Comparison of ENCODE assay signal across 26 mouse cellular contexts in the genomic region with DNA sequence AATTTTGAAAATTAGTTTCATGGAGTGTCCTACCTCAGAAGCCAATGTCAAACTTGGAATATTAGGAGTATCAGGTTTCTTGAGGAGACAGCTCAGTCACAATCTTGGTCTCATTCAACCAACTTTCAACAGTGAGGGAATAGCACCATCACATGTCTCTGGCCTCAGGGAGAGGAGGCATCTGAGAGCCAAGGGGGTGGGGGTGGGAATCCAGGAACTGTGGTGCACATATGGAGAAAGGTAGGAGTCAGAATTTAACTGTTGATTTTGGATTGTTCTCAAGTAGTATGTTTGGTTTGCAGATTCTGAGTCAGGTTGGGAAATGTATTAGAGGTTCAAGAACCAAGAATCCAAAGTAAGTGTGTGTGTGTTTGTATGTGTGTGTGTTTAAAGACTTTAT. TPM values are rescaled to one million over a fixed set of nuclear protein-coding genes. Genes with fewer than 3 reads are reported as not detected.
"Had no signal": no experiment of that assay in that cellular context is flagged by ENCODE, and none has a peak within 500 bp of the region (broad histone marks: within the 10 kb centered on the region; RNA-seq: fewer than 3 reads in every experiment).

No protein-coding gene starts in this region.

- ATAC-seq: liver, postnatal 0 days; lung, postnatal 0 days; midbrain, embryonic 13.5 days; midbrain, embryonic 15.5 days had no signal

- H3K9ac ChIP-seq: liver, postnatal 0 days; lung, embryonic 15.5 days; midbrain, embryonic 13.5 days; midbrain, embryonic 15.5 days; neural tube, embryonic 12.5 days had no signal

- H3K36me3 ChIP-seq: lung, embryonic 15.5 days; midbrain, embryonic 13.5 days; midbrain, embryonic 15.5 days; neural tube, embryonic 12.5 days had no signal

- DNase-seq: liver, postnatal 0 days; lung, adult 2 months; lung, postnatal 14 days; lung, postnatal 36 days; retina, postnatal 1 day; right cerebral cortex, adult 18-20 months; right cerebral cortex, postnatal 25 days; right cerebral cortex, postnatal 4 days; spleen, adult 18-20 months; thymus, adult 18-20 months; thymus, postnatal 14 days; thymus, postnatal 36 days had no signal

- H3K9me3 ChIP-seq: lung, embryonic 15.5 days; midbrain, embryonic 13.5 days; midbrain, embryonic 15.5 days; neural tube, embryonic 12.5 days had no signal

- H3K27ac ChIP-seq: lung, embryonic 15.5 days; macrophage; midbrain, embryonic 13.5 days; midbrain, embryonic 15.5 days; neural tube, embryonic 12.5 days had no signal

- H3K4me3 ChIP-seq: lung, embryonic 15.5 days; megakaryocyte, embryonic 14.5 days; midbrain, embryonic 13.5 days; midbrain, embryonic 15.5 days; neural tube, embryonic 12.5 days had no signal

RNA-seq across cellular contexts. Expression of a gene that starts 0.7 kb away (rescaled TPM):
- polyA plus RNA-seq: lung, adult 2 months; lung, postnatal 0 days; macrophage; midbrain, embryonic 11.5 days; midbrain, embryonic 13.5 days; midbrain, embryonic 15.5 days; midbrain, postnatal 0 days; neural tube, embryonic 12.5 days; neural tube, embryonic 14.5 days; stomach, embryonic 14.5 days; stomach, embryonic 16.5 days had no signal

RNA-seq across cellular contexts. Expression of a gene that starts 7.8 kb away (rescaled TPM):
- polyA plus RNA-seq: liver, postnatal 0 days; lung, adult 2 months; lung, embryonic 15.5 days; lung, postnatal 0 days; macrophage; midbrain, embryonic 11.5 days; midbrain, embryonic 13.5 days; midbrain, postnatal 0 days; neural tube, embryonic 12.5 days; small intestine, adult 2 months; stomach, embryonic 14.5 days; stomach, embryonic 16.5 days; thymus, postnatal 0 days had no signal

RNA-seq across cellular contexts. Expression of a gene that starts 19.9 kb away (rescaled TPM):
- polyA plus RNA-seq: liver, postnatal 0 days; lung, adult 2 months; lung, embryonic 15.5 days; lung, postnatal 0 days; macrophage; midbrain, embryonic 11.5 days; midbrain, embryonic 13.5 days; midbrain, embryonic 15.5 days; neural tube, embryonic 12.5 days; small intestine, adult 2 months; stomach, embryonic 14.5 days; stomach, embryonic 16.5 days; thymus, postnatal 0 days had no signal

RNA-seq across cellular contexts. Expression of a gene that starts 26.9 kb away (rescaled TPM):
- polyA plus RNA-seq: liver, postnatal 0 days; lung, adult 2 months; lung, embryonic 15.5 days; lung, postnatal 0 days; macrophage; midbrain, embryonic 11.5 days; midbrain, embryonic 13.5 days; midbrain, embryonic 15.5 days; midbrain, postnatal 0 days; neural tube, embryonic 12.5 days; neural tube, embryonic 14.5 days; small intestine, adult 2 months; stomach, embryonic 14.5 days; stomach, embryonic 16.5 days; thymus, postnatal 0 days had no signal

RNA-seq across cellular contexts. Expression of a gene that starts 31.7 kb away (rescaled TPM):
- polyA plus RNA-seq: liver, postnatal 0 days; lung, adult 2 months; lung, embryonic 15.5 days; lung, postnatal 0 days; macrophage; midbrain, embryonic 11.5 days; midbrain, embryonic 13.5 days; midbrain, embryonic 15.5 days; midbrain, postnatal 0 days; neural tube, embryonic 12.5 days; neural tube, embryonic 14.5 days; small intestine, adult 2 months; stomach, embryonic 14.5 days; stomach, embryonic 16.5 days; thymus, postnatal 0 days had no signal
